Mouse (Mus musculus) MEL-GATA-1-ER (cell line): ENCODE results near the gene Rpl22l1.
"Not testable (repeated sequence)": the region's sequence is repeated elsewhere in the genome, so short reads cannot be mapped to it uniquely, and the experiment has no call there.

Source experiments
- DNase-seq: peaks from one replicate; pipeline ENCODE4 v3.0.0-alpha.2; 2012; ENCODE audit warnings: low read depth; ENCODE audit errors: extremely low read depth

Rpl22l1 gene

DNA sequence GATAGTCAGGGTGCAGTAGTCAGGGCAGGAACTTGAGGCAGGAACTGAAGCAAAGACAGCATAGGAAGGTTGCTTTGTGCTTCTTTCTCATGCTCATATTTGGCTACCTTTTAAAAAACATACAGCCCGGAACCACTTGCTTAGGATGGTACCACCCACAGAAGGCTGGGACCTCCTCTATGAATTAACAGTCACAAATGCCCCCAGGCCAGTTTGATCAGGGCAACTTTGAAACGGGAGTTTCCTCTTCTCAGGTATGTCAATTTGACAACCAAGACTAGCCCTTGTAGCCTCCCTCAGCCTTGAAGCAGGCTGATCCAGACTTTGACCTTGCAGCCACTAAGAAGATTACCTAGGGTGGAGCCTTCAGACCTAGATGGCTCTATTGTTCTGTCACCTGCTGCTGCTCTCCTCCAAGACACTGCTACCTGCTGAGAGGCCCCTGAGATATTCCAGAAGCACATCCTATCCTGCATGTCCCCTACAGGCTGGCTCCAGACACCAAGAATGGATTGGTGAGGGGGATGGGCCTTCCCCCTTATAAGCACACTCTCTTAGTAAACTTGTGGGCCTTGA is 31.6 kb downstream of the Rpl22l1 start:
- no peak for DNase-seq

DNA sequence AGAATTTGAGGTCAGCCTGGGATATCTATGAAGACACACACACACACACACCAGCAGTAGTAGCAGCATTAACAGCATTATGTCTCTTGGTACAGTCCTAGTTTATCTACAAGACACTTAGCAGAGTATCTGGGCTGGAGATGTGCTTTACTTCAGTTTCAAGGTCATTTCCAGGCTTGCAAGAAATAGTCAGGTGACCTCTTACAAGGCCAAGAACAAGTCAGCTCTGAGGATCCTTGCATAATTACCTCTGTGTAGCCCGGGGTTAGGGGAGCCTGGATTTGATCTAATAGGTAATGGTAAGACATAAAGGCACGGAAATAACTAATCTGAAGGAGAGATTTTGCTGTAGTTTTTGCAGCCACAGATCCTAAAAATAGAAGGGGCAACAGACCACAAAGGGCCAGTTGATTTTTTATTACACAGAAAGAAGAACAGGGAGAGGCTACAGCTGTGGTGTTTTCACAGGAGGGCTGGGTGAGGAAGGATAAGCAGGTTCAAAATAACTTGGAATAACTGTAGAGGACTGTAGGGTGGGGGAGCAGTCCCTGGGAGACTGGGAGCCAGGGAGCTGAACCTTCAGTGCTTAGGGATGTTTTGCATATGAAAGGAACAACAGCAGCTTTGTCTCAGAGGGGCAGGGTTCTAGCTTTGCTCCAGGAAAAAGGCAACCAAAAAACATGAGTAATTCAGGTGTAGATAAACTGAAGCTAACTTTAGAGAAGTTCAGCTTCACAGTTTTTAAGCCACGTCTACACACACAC is 36.8 kb downstream of the Rpl22l1 start:
- no peak for DNase-seq

DNA sequence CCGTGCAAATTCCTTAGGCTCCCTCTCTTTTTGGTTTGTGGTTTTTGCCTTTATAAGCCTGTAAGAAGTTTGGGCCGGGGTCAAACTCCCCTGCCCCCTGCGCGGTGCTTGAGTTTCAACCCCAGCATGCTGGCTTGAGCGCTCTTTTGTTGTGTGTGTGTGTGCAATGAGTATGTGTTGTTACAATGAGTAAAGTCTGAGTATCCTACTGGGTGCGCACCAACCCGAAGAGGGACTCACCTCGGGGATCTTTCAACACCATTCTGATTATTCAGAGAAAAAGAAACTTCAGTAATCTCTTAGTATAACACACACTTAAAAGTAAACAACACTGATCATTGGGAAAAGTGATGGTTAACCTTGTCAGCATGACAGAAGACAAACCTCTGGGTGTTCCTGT is 38.0 kb downstream of the Rpl22l1 start:
- DNase-seq = no peak

DNA sequence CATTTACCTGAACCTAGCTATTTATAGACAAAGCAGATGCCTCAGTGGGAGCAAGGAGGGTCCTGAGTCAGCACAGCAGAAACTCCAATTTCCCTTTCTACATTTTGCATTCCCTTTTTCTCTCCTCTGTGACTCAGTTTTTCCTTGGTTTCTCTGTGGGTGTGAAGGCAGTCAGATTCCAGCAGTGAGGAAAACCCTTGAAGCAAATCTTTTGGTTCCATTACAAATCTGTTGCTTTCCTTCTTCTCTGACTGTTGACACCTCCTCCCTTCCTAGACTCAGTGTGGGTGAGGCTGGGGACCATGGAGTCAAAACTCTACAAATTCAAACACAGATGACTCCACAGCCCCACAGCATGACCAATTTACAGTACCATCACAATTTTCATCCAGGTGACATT is 41.9 kb downstream of the Rpl22l1 start:
- no peak for DNase-seq

DNA sequence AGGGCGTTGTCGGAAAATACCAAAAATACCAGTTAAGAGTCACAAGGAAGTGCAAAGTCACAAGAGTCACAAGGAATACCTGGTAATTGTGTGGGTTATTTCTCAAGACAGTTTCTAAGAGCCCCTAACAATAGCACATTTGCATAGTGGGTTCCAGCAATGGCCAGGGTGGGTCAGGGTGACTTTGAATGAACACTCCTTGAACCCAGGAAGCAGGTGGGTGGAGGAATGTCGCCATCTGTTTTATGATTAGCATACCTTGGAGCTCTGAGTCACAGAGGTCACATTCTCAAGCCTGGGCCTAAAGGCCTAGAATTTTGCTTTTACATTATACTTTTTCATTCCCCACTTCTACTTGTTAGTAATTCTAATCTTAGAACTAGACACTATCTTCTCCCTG is 46.9 kb downstream of the Rpl22l1 start:
- not testable (repeated sequence) for DNase-seq
